Mouse (Mus musculus) embryonic fibroblast, embryonic 13.5 days (primary cell): ENCODE results near the gene Smg5.
A peak's percentile ranks its signal among the peaks of the same experiment; 100 is the strongest.

ENCODE experiments used
- CTCF ChIP-seq: IDR thresholded peaks from 2 replicates; pipeline ENCODE4 v1.5.1; 2011; ENCODE audit warnings: mild to moderate bottlenecking, control low read depth, low read length, moderate library complexity, borderline replicate concordance; ENCODE audit not compliant: insufficient read depth
- POLR2A ChIP-seq: IDR thresholded peaks from 2 replicates; pipeline ENCODE4 v1.6.1; 2011; ENCODE audit warnings: low read depth, mild to moderate bottlenecking, control low read depth, low read length, moderate library complexity

DNA sequence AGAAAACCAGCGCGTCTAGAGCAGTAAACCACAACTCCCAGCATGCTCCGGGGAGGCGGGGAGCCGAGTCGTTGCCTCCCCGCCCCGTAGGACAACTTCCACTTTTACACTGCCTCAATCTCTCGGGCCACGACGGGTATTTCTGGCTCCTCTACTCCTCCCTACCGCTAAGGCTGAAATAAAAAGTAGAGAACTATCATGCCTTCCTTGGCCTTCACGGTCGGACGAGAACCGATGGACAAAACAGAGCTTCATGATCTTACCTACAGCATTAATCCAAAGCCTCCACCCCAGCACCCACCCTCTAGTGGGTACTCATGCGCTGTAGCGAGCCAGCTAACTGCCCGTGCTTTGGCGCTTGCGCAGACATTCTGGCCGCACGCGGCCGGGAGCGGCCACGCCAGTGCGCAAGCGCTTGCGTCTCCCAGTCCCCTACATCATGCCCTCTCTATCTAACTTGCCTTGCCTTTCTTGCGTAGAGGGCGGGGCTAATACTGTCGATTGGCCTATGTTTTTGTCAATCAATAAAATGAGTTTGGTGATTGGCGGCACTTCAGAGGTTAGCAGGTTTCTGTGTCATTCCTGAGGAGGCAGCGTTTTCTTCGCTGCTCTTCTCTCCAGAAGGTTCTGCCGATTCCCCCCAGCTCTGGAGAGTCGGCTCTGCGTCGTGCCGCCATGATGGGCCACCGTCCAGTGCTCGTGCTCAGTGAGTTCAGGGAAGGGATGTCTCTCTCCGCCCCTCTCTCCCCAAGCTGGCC, 39.3 kb upstream of the Smg5 start, which contains the start of the genes Tsacc and Cct3:
- TF ChIP-seq POLR2A (peak; percentile 91), CTCF (no peak)
